Mouse (Mus musculus) bone marrow macrophage, adult 2 months (primary cell): Measurements from ENCODE around the gene Ap2a2. TPM values are rescaled to one million over a fixed set of nuclear protein-coding genes. Genes with fewer than 3 reads are reported as not detected.
A peak's percentile ranks its signal among the peaks of the same experiment; 100 is the strongest.
"Not testable (repeated sequence)": the region's sequence is repeated elsewhere in the genome, so short reads cannot be mapped to it uniquely, and the experiment has no call there.

Experiments used
- H3K27ac ChIP-seq: 2 replicates; pipeline ENCODE4 v1.5.1; 2012; ENCODE audit warnings: low read depth, low read length; ENCODE audit not compliant: insufficient read depth
- H3K4me1 ChIP-seq: 2 replicates; pipeline ENCODE4 v1.6.1; 2012; ENCODE audit warnings: low read length; ENCODE audit not compliant: control insufficient read depth, insufficient read depth
- H3K4me3 ChIP-seq: 2 replicates; pipeline ENCODE4 v1.5.1; 2012; ENCODE audit warnings: mild to moderate bottlenecking, low read length, moderate library complexity; ENCODE audit not compliant: insufficient read depth
- CTCF ChIP-seq: IDR thresholded peaks from 2 replicates; pipeline ENCODE4 v1.5.1; 2012; ENCODE audit warnings: low read depth, mild to moderate bottlenecking, low read length, moderate library complexity
- POLR2A ChIP-seq: IDR thresholded peaks from 2 replicates; pipeline ENCODE4 v1.6.1; 2012; ENCODE audit warnings: mild to moderate bottlenecking, low read depth, low read length, borderline replicate concordance
- polyA plus RNA-seq: library from polyadenylated mRNA; stranded (reverse); fragments of >200 nt; gene quantifications from 2 replicates; pipeline ENCODE4 v1.2.4, GENCODE M21; 2012; ENCODE audit not compliant: missing spikeins, insufficient read depth, insufficient read length

Gene Ap2a2
- polyA plus RNA-seq, 1 experiment, result 114 TPM

GRCm38 (mm10) chr7:141652191-141652590 lies 90.2 kb downstream of the Ap2a2 start:
- TF ChIP-seq CTCF (no peak), POLR2A (no peak)
- Histone ChIP-seq H3K4me3 (no peak overlapping the region), H3K4me1 (no peaks in the 10 kb centered on the region), H3K27ac (no peak overlapping the region)

- TF ChIP-seq POLR2A, result no peak
- 0 out of 2 replicates have a peak, but pooled peaks cover 4% of the 10 kb centered on the region for H3K4me1 ChIP-seq
Measured at GRCm38 (mm10) chr7:141660346-141660745, 98.4 kb downstream of the Ap2a2 start.

GRCm38 (mm10) chr7:141661481-141661880 lies 99.5 kb downstream of the Ap2a2 start:
- no peak overlapping the region for H3K4me3 ChIP-seq

More at GRCm38 (mm10) chr7:141660346-141660745, 98.4 kb downstream of the Ap2a2 start:
- Histone ChIP-seq H3K27ac (no peak overlapping the region), H3K4me3 (no peak overlapping the region)

GRCm38 (mm10) chr7:141662223-141662622 lies 100.2 kb downstream of the Ap2a2 start:
- Histone ChIP-seq H3K4me1 (0 out of 2 replicates have a peak, but pooled peaks cover 4% of the 10 kb centered on the region), H3K4me3 (no peak overlapping the region), H3K27ac (no peak overlapping the region)
- no peak for TF ChIP-seq CTCF
- TF ChIP-seq POLR2A, result no peak

More at GRCm38 (mm10) chr7:141661481-141661880, 99.5 kb downstream of the Ap2a2 start:
- Histone ChIP-seq H3K4me1 (0 out of 2 replicates have a peak, but pooled peaks cover 4% of the 10 kb centered on the region), H3K27ac (no peak overlapping the region)
- no peak for TF ChIP-seq CTCF
- TF ChIP-seq POLR2A, result no peak

GRCm38 (mm10) chr7:141666190-141666589 lies 104.2 kb downstream of the Ap2a2 start:
- H3K4me3 ChIP-seq, result no peak overlapping the region
- no peak overlapping the region for H3K27ac ChIP-seq
- TF ChIP-seq CTCF (peak; percentile 20; the same call in 1 of the 2 replicates), POLR2A (no peak)
- no peaks in the 10 kb centered on the region for H3K4me1 ChIP-seq

GRCm38 (mm10) chr7:141669097-141669496 lies 107.1 kb downstream of the Ap2a2 start:
- not testable (repeated sequence) for H3K27ac ChIP-seq, H3K4me1 ChIP-seq, H3K4me3 ChIP-seq

- Histone ChIP-seq H3K4me1 (no peaks in the 10 kb centered on the region), H3K4me3 (no peak overlapping the region), H3K27ac (no peak overlapping the region)
- TF ChIP-seq POLR2A, result no peak
- no peak for TF ChIP-seq CTCF
Measured at GRCm38 (mm10) chr7:141670999-141671398, 109.0 kb downstream of the Ap2a2 start.

GRCm38 (mm10) chr7:141671626-141672291 lies 109.8 kb downstream of the Ap2a2 start:
- H3K27ac ChIP-seq, result no peak overlapping the region
- H3K4me3 ChIP-seq, result no peak overlapping the region
- TF ChIP-seq CTCF (no peak), POLR2A (no peak)
- H3K4me1 ChIP-seq, result no peaks in the 10 kb centered on the region

- H3K4me3 ChIP-seq, result no peak overlapping the region
- H3K4me1 ChIP-seq, result no peaks in the 10 kb centered on the region
- no peak overlapping the region for H3K27ac ChIP-seq
- TF ChIP-seq POLR2A (no peak), CTCF (no peak)
Measured at GRCm38 (mm10) chr7:141678922-141679321, 116.9 kb downstream of the Ap2a2 start.

Other genes starting within 250 kb of the Ap2a2 start
- gene Deaf1, start 234.5 kb upstream of the Ap2a2 start, polyA plus RNA-seq, result 27.3 and 37.4 TPM in 2 replicates
- 29.8 and 37.8 TPM in 2 replicates for gene Tmem80, start 234.4 kb upstream of the Ap2a2 start, polyA plus RNA-seq
- not detected in 2 replicates for gene Eps8l2, start 223.3 kb upstream of the Ap2a2 start, polyA plus RNA-seq
- 422 and 438 TPM in 2 replicates for gene Taldo1, start 170.0 kb upstream of the Ap2a2 start, polyA plus RNA-seq
- gene Gatd1, start 148.0 kb upstream of the Ap2a2 start, polyA plus RNA-seq, result 45.8 and 50.5 TPM in 2 replicates
- not detected in 2 replicates for gene Cend1, start 132.7 kb upstream of the Ap2a2 start, polyA plus RNA-seq
- 21.4 and 24.8 TPM in 2 replicates for gene Slc25a22, start 124.3 kb upstream of the Ap2a2 start, polyA plus RNA-seq
- 4.0 and 5.6 TPM in 2 replicates for gene Pidd1, start 118.1 kb upstream of the Ap2a2 start, polyA plus RNA-seq
- gene Rplp2, start 114.8 kb upstream of the Ap2a2 start, polyA plus RNA-seq, result 2,115 and 2,403 TPM in 2 replicates
- gene Pnpla2, start 107.0 kb upstream of the Ap2a2 start, polyA plus RNA-seq, result 92.9 and 94.0 TPM in 2 replicates
- 66.8 and 69.6 TPM in 2 replicates for gene Cracr2b, start 101.1 kb upstream of the Ap2a2 start, polyA plus RNA-seq
- gene Cd151, start 94.8 kb upstream of the Ap2a2 start, polyA plus RNA-seq, result 49.5 and 57.9 TPM in 2 replicates
- gene Polr2l, start 87.0 kb upstream of the Ap2a2 start, polyA plus RNA-seq, result 4.8 and 5.0 TPM in 2 replicates
- gene Tspan4, start 86.9 kb upstream of the Ap2a2 start, polyA plus RNA-seq, result 99.8 and 102 TPM in 2 replicates
- gene Chid1, start 22.3 kb upstream of the Ap2a2 start, polyA plus RNA-seq, result 16.3 TPM in 2 replicates
- gene Muc6, start 93.1 kb downstream of the Ap2a2 start, polyA plus RNA-seq, result not detected in 2 replicates
- 1.7 and 3.4 TPM in 2 replicates for gene Muc2, start 128.2 kb downstream of the Ap2a2 start, polyA plus RNA-seq
- gene Muc5ac, start 226.8 kb downstream of the Ap2a2 start, polyA plus RNA-seq, result not detected in 2 replicates